Comparison of ENCODE assay signal across 12 mouse cellular contexts in genomic region chr14:6606436-6606835, GRCm38 (mm10). TPM values are rescaled to one million over a fixed set of nuclear protein-coding genes. Genes with fewer than 3 reads are reported as not detected.
DNase-seq lines count a peak whose midpoint lies in the region.
"Not testable (repeated sequence)": the region's sequence is repeated elsewhere in the genome, so short reads cannot be mapped to it uniquely, and the experiment has no call there.
"Had no signal": no experiment of that assay in that cellular context is flagged by ENCODE, and none has a peak within 500 bp of the region (broad histone marks: within the 10 kb centered on the region; RNA-seq: fewer than 3 reads in every experiment).

No protein-coding gene starts in this region.

- DNase-seq in cerebellum, adult 9-11 months = peak; percentile 1
- DNase-seq in gastrocnemius, postnatal 25 days = peak; percentile 6
- peak; percentile 4 for DNase-seq in heart, postnatal 4 days
- peak; percentile 6 to 7 for DNase-seq in layer of hippocampus, adult 8-10 months (ENCODE audit: low spot score in 2 of 2)
- DNase-seq in left cerebral cortex, postnatal 36 days (ENCODE audit: low spot score in 2 of 2) = peak; percentile 2 to 11
- peak; percentile 3 for DNase-seq in right cerebral cortex, postnatal 25 days
- DNase-seq in thymus, postnatal 4 days = peak; percentile 5

- intact Hi-C loops in left cerebral cortex, postnatal 36 days (cut with DNase I) = not testable (repeated sequence)

RNA-seq across cellular contexts. Expression of gene Gm3460, which starts 15.8 kb away (rescaled TPM):
- not detected for total RNA-seq in gastrocnemius, postnatal 25 days (2021)
- not detected for total RNA-seq in heart, postnatal 4 days (2021)
- not detected for total RNA-seq in layer of hippocampus, adult 8-10 months (2022)
- total RNA-seq in left cerebral cortex, postnatal 36 days (2021) = not detected
- total RNA-seq: adrenal gland, adult 2 months; common myeloid progenitor, adult 5-6 weeks; G1E; left cerebral cortex, adult 8-10 months; neutrophil, adult 5-6 weeks had no signal

RNA-seq across cellular contexts. Expression of gene Gm3629, which starts 16.0 kb away (rescaled TPM):
- under 1 TPM in 1 of 2 experiments, not detected in 1; 0.24 TPM for total RNA-seq in gastrocnemius, postnatal 25 days (2021)
- total RNA-seq in heart, postnatal 4 days (2021) = under 1 TPM; 0.41 to 0.90 TPM
- 1 to 10 TPM in 2 of 4 experiments, under 1 TPM in 2; 0.21 to 1.9 (median 1.0) TPM for total RNA-seq in layer of hippocampus, adult 8-10 months (2022)
- total RNA-seq in left cerebral cortex, postnatal 36 days (2021) = 1 to 10 TPM in 1 of 2 experiments, under 1 TPM in 1; 0.68 to 1.2 TPM
- total RNA-seq: adrenal gland, adult 2 months; common myeloid progenitor, adult 5-6 weeks; neutrophil, adult 5-6 weeks had no signal

Comparison
In these comparisons a context has a peak if more than half of its experiments do, and no peak if none do; other contexts are left out.
1. Peak in every context shown above with its lines: DNase-seq.